Mouse (Mus musculus) stomach, embryonic 14.5 days (tissue): ENCODE measurements around the gene Stk32b. TPM values are rescaled to one million over a fixed set of nuclear protein-coding genes. Genes with fewer than 3 reads are reported as not detected.

ENCODE experiments used
- ATAC-seq: fragments of 200-750 bp; cut with Nextera tagmentation; 2 replicates; pipeline ENCODE4 v1.8.0; 2017; ENCODE audit warnings: low read depth, moderate TSS enrichment; ENCODE audit not compliant: insufficient number of reproducible peaks, insufficient read depth, low FRiP score
- H3K27ac ChIP-seq: fragments of 300-500 bp; sonication (generic); 2 replicates; pipeline ENCODE4 v1.5.1; 2014; ENCODE audit warnings: mild to moderate bottlenecking, low read length, moderate library complexity, mixed read lengths
- H3K27me3 ChIP-seq: fragments of 300-500 bp; sonication (generic); 2 replicates; pipeline ENCODE4 v1.6.1; 2014; ENCODE audit warnings: low read length, control low read depth, mixed read lengths; ENCODE audit not compliant: control insufficient read depth, insufficient read depth
- H3K36me3 ChIP-seq: fragments of 300-500 bp; sonication (generic); 2 replicates; pipeline ENCODE4 v1.6.1; 2014; ENCODE audit warnings: mild to moderate bottlenecking, control low read depth, low read length, moderate library complexity, mixed read lengths; ENCODE audit not compliant: control insufficient read depth, insufficient read depth
- H3K4me1 ChIP-seq: fragments of 300-500 bp; sonication (generic); 2 replicates; pipeline ENCODE4 v1.6.1; 2014; ENCODE audit warnings: low read length, control low read depth, mixed read lengths; ENCODE audit not compliant: control insufficient read depth, insufficient read depth
- H3K4me2 ChIP-seq: fragments of 300-500 bp; sonication (generic); replicated peaks from 2 replicates; pipeline ENCODE4 v1.6.1; 2014; ENCODE audit warnings: low read depth, low read length, control low read depth
- H3K4me3 ChIP-seq: fragments of 300-500 bp; sonication (generic); 2 replicates; pipeline ENCODE4 v1.5.1; 2014; ENCODE audit warnings: low read depth, low read length, control low read depth
- H3K9ac ChIP-seq: fragments of 300-500 bp; sonication (generic); replicated peaks from 2 replicates; pipeline ENCODE4 v1.6.1; 2014; ENCODE audit warnings: low read depth, mild to moderate bottlenecking, control low read depth, low read length, moderate library complexity, mixed read lengths
- H3K9me3 ChIP-seq: fragments of 300-500 bp; sonication (generic); 2 replicates; pipeline ENCODE4 v1.6.1; 2016; ENCODE audit warnings: low read depth, low read length, control low read depth; ENCODE audit not compliant: control insufficient read depth
- WGBS: fragments of 180-500 bp; shearing (Covaris S2); extraction: QIAGEN DNeasy Blood & Tissue Kit; methylation state at CpG from one replicate; pipeline ENCODE4 v1.1.7; 2014; 5-methylcytosine and 5-hydroxymethylcytosine counted together
- polyA plus RNA-seq: library from polyadenylated mRNA; unstranded; fragments of >200 nt; fragmentation: Nextera tagmentation; extraction: Ambion mirVana; gene quantifications from 2 replicates; pipeline ENCODE4 v1.2.1, GENCODE M21; 2014

The Stk32b gene
- polyA plus RNA-seq, 1 experiment from 2014 or later = 1.3 TPM

GRCm38 (mm10) chr5:37650089-37650601, 66.8 kb downstream of the Stk32b start:
- H3K4me1 ChIP-seq = no peaks in the 10 kb centered on the region
- H3K27ac ChIP-seq = no peak overlapping the region
- ATAC-seq = no peak
- WGBS = 69% methylated on average over 1 of the region's 1 CpGs
- H3K36me3 ChIP-seq = no peaks in the 10 kb centered on the region
- no peaks in the 10 kb centered on the region for H3K9me3 ChIP-seq
- H3K4me3 ChIP-seq = no peak overlapping the region
- H3K27me3 ChIP-seq = no peaks in the 10 kb centered on the region
- no peak overlapping the region for H3K9ac ChIP-seq
- no peak overlapping the region for H3K4me2 ChIP-seq

DNA sequence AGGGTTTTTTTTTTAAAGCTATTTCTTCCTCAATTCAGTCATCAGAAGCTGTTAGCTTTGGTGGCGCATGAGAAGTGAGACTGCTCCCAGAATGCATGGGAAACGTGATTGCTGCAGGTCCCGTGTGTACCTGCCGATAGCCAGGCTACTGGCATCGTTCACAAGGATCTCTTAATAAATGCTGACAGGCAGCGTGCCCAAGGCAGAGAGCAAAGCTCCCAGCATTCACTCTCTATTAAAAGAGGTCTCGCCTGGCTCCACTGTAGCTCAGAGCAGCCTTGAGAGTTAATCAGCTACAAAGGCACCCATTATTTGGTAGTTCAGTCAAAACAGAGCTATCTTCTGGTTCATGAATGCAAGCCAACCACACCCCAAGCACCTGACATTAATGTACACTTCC, 72.9 kb downstream of the Stk32b start:
- no peaks in the 10 kb centered on the region for H3K36me3 ChIP-seq
- 80% methylated on average over 7 of the region's 7 CpGs for WGBS
- no peaks in the 10 kb centered on the region for H3K9me3 ChIP-seq
- H3K4me1 ChIP-seq = no peaks in the 10 kb centered on the region
- no peaks in the 10 kb centered on the region for H3K27me3 ChIP-seq
- no peak for ATAC-seq
- H3K4me3 ChIP-seq = no peak overlapping the region
- no peak overlapping the region for H3K27ac ChIP-seq
- no peak overlapping the region for H3K4me2 ChIP-seq
- no peak overlapping the region for H3K9ac ChIP-seq

DNA sequence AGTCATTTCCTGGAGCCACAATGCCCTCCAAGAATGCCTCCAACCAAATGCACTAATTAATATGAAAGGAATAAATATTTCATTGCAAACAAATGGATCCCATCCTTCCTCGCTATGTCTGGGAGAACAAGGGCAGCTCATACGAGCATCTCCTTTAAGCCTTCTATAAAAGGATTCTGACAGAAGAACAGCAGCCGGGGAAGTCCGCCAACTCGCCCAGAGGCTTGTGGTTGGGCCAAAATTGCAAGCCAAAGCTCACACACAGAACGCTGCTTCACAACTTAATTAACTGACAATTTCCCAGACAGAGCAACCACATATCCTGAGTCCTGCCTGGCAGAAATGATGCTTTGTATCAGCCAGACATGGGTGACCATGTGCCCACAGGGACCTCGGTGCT, 74.5 kb downstream of the Stk32b start:
- Histone ChIP-seq H3K36me3 (no peaks in the 10 kb centered on the region), H3K4me3 (no peak overlapping the region), H3K4me1 (no peaks in the 10 kb centered on the region), H3K9ac (no peak overlapping the region), H3K9me3 (no peaks in the 10 kb centered on the region), H3K27me3 (no peaks in the 10 kb centered on the region), H3K27ac (no peak overlapping the region), H3K4me2 (no peak overlapping the region)
- no peak for ATAC-seq
- WGBS = 87% methylated on average over 7 of the region's 7 CpGs

- Histone ChIP-seq H3K4me2 (no peak overlapping the region), H3K9me3 (no peaks in the 10 kb centered on the region), H3K36me3 (no peaks in the 10 kb centered on the region), H3K9ac (no peak overlapping the region), H3K4me3 (no peak overlapping the region), H3K27ac (no peak overlapping the region), H3K4me1 (no peaks in the 10 kb centered on the region), H3K27me3 (no peaks in the 10 kb centered on the region)
- no peak for ATAC-seq
- WGBS = 82% methylated on average over 2 of the region's 2 CpGs
Observed at GRCm38 (mm10) chr5:37634791-37635190, 82.2 kb downstream of the Stk32b start.

- Histone ChIP-seq H3K27me3 (no peaks in the 10 kb centered on the region), H3K36me3 (no peaks in the 10 kb centered on the region), H3K9ac (no peak overlapping the region), H3K9me3 (no peaks in the 10 kb centered on the region), H3K27ac (no peak overlapping the region), H3K4me2 (no peak overlapping the region), H3K4me3 (no peak overlapping the region), H3K4me1 (no peaks in the 10 kb centered on the region)
- WGBS = 72% methylated on average over 8 of the region's 8 CpGs
- no peak for ATAC-seq
Observed at GRCm38 (mm10) chr5:37627437-37628163, 89.4 kb downstream of the Stk32b start.

- WGBS = 92% methylated on average over 1 of the region's 1 CpGs
- Histone ChIP-seq H3K9ac (no peak overlapping the region), H3K27me3 (no peaks in the 10 kb centered on the region), H3K4me2 (no peak overlapping the region), H3K27ac (no peak overlapping the region), H3K4me1 (no peaks in the 10 kb centered on the region), H3K9me3 (no peaks in the 10 kb centered on the region), H3K36me3 (no peaks in the 10 kb centered on the region), H3K4me3 (no peak overlapping the region)
- ATAC-seq = no peak
Observed at GRCm38 (mm10) chr5:37611874-37612273, 105.1 kb downstream of the Stk32b start.

DNA sequence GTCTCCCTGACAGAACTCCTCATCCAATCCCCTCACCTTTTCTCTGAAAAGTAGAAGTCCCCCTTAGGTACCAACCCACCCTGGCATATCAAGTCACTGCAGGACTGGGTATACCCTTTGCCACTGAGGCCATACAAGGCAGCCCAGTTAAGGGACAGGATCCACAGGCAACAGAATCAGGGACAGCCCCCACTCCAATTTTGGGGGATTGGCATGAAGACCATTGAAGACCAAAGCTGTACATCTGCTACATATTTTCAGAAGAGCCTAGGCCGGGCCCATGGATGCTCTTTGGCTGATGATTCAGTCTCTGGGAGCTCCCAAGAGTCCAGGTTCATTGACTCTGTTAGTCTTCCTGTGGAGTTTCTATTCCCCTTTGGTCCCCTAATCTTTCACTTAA, 117.4 kb downstream of the Stk32b start:
- H3K4me2 ChIP-seq = no peak overlapping the region
- WGBS = 95% methylated on average over 1 of the region's 1 CpGs
- no peaks in the 10 kb centered on the region for H3K4me1 ChIP-seq
- H3K27ac ChIP-seq = no peak overlapping the region
- no peaks in the 10 kb centered on the region for H3K27me3 ChIP-seq
- ATAC-seq = no peak
- no peaks in the 10 kb centered on the region for H3K36me3 ChIP-seq
- H3K9me3 ChIP-seq = no peaks in the 10 kb centered on the region
- no peak overlapping the region for H3K9ac ChIP-seq
- no peak overlapping the region for H3K4me3 ChIP-seq

DNA sequence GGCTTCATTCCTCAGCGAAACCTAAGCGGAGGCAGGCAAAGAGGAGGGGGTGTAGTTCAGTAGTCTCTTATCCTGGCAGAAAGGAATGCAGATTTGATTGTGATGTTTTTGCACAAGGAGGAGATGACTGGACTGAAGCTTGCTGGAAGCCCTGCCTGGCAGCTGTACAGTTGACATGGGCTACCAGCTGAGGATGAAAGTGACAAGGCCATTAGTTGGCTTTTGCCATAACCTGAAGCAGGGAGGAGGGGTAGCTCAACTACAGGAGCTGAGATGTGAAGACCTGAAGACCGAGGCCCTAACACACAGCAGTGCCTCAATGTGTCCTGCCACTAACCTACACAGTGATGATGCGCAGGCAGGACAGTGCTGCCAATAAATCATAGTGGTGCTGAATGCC, 118.7 kb downstream of the Stk32b start:
- Histone ChIP-seq H3K36me3 (no peaks in the 10 kb centered on the region), H3K4me2 (no peak overlapping the region), H3K27me3 (no peaks in the 10 kb centered on the region), H3K4me1 (no peaks in the 10 kb centered on the region), H3K9me3 (no peaks in the 10 kb centered on the region), H3K9ac (no peak overlapping the region), H3K4me3 (no peak overlapping the region), H3K27ac (no peak overlapping the region)
- 89% methylated on average over 4 of the region's 4 CpGs for WGBS
- no peak for ATAC-seq

- no peak for ATAC-seq
- no peaks in the 10 kb centered on the region for H3K36me3 ChIP-seq
- no peaks in the 10 kb centered on the region for H3K27me3 ChIP-seq
- no peak overlapping the region for H3K9ac ChIP-seq
- H3K4me3 ChIP-seq = no peak overlapping the region
- no peaks in the 10 kb centered on the region for H3K4me1 ChIP-seq
- H3K9me3 ChIP-seq = no peaks in the 10 kb centered on the region
- H3K27ac ChIP-seq = no peak overlapping the region
- no peak overlapping the region for H3K4me2 ChIP-seq
- 80% methylated on average over 5 of the region's 5 CpGs for WGBS
Observed at GRCm38 (mm10) chr5:37592411-37592810, 124.6 kb downstream of the Stk32b start.
